In genomic region chr12:76591037-76591436, GRCm38 (mm10) we compare ENCODE assay signal across 22 mouse cellular contexts.
DNase-seq lines count a peak whose midpoint lies in the region; ATAC-seq and TF ChIP-seq lines count a peak whose summit lies in the region.
"Had no signal": no experiment of that assay in that cellular context is flagged by ENCODE, and none has a peak within 500 bp of the region (broad histone marks: within the 10 kb centered on the region; RNA-seq: fewer than 3 reads in every experiment).

No protein-coding gene starts in this region.

- TF ChIP-seq CTCF in cerebellum, adult 2 months (IDR thresholded peaks at IDR 0.05; ENCODE audit: borderline replicate concordance, insufficient read depth, low read depth, low read length) = no peak

- H3K27ac ChIP-seq in cerebellum, adult 2 months (ENCODE audit: insufficient read depth, low read length) = no peak overlapping the region
- H3K27ac ChIP-seq: embryonic facial prominence, embryonic 12.5 days; embryonic facial prominence, embryonic 15.5 days; hindbrain, embryonic 10.5 days; hindbrain, embryonic 13.5 days; intestine, embryonic 15.5 days had no signal

- 38% methylated on average over 3 of the region's 3 CpGs for whole genome bisulfite sequencing in cerebellum, adult 2 months

- peak; percentile 57 to 65 for DNase-seq in cerebellum, adult 2 months
- peak; percentile 62 to 66 for DNase-seq in cerebellum, postnatal 25 days
- DNase-seq in cerebellum, adult 8-10 months = no peak
- peak; percentile 56 for DNase-seq in brain, adult 2 months (ENCODE audit: low read depth, low spot score)
- DNase-seq in cerebellum, postnatal 36 days = peak; percentile 44 to 51
- DNase-seq in frontal cortex, postnatal 25 days (ENCODE audit: low spot score in 2 of 2) = no peak
- DNase-seq: adrenal gland, postnatal 10 days; adrenal gland, postnatal 36 days; B cell, adult 2 months; forebrain, postnatal 0 days; gastrocnemius, postnatal 14 days; kidney, adult 11 months; kidney, adult 8-10 months had no signal

- no peak overlapping the region for H3K4me3 ChIP-seq in cerebellum, adult 2 months (replicated peaks; ENCODE audit: insufficient read depth, low read depth, low read length)
- H3K4me3 ChIP-seq: embryonic facial prominence, embryonic 12.5 days; embryonic facial prominence, embryonic 15.5 days; hindbrain, embryonic 10.5 days; hindbrain, embryonic 13.5 days; intestine, embryonic 15.5 days had no signal

- ATAC-seq in cerebellum, adult (ENCODE audit: insufficient number of reproducible peaks, low FRiP score, low TSS enrichment) = no peak
- ATAC-seq: forebrain, embryonic 14.5 days; forebrain, postnatal 0 days; hindbrain, embryonic 16.5 days; intestine, embryonic 15.5 days; Patski had no signal

- H3K27me3 ChIP-seq in cerebellum, adult 2 months (ENCODE audit: control insufficient read depth, insufficient read depth, low read length) = no peaks in the 10 kb centered on the region
- H3K27me3 ChIP-seq: embryonic facial prominence, embryonic 12.5 days; embryonic facial prominence, embryonic 15.5 days; intestine, embryonic 15.5 days; Patski had no signal

- peaks cover 42% of the 10 kb centered on the region for H3K4me1 ChIP-seq in cerebellum, adult 2 months (ENCODE audit: control insufficient read depth, insufficient read depth, low read length)

- TF ChIP-seq POLR2A in cerebellum, adult 2 months (IDR thresholded peaks at IDR 0.05; ENCODE audit: borderline replicate concordance, insufficient read depth, low read length) = no peak

Comparison
In these comparisons a context has a peak if more than half of its experiments do, and no peak if none do; other contexts are left out.
1. DNase-seq: peak in cerebellum, adult 2 months (2 of 2), cerebellum, postnatal 25 days (2 of 2), brain, adult 2 months (single experiment) and cerebellum, postnatal 36 days (2 of 2); none in cerebellum, adult 8-10 months (single experiment) and frontal cortex, postnatal 25 days (0 of 2).